Mouse (Mus musculus) right cerebral cortex, postnatal 14 days (tissue): ENCODE results near the gene Rtp1.
A peak's percentile ranks its signal among the peaks of the same experiment; 100 is the strongest.

Experiments used
- DNase-seq: peaks from one replicate; pipeline ENCODE4 v3.0.0; 2022

Gene Rtp1

GRCm38 (mm10) chr16:23428647-23429319 lies at the start of gene Rtp1:
Gene Rtp1 (plus strand): TSS chr16:23429133.
- no peak for DNase-seq

DNA sequence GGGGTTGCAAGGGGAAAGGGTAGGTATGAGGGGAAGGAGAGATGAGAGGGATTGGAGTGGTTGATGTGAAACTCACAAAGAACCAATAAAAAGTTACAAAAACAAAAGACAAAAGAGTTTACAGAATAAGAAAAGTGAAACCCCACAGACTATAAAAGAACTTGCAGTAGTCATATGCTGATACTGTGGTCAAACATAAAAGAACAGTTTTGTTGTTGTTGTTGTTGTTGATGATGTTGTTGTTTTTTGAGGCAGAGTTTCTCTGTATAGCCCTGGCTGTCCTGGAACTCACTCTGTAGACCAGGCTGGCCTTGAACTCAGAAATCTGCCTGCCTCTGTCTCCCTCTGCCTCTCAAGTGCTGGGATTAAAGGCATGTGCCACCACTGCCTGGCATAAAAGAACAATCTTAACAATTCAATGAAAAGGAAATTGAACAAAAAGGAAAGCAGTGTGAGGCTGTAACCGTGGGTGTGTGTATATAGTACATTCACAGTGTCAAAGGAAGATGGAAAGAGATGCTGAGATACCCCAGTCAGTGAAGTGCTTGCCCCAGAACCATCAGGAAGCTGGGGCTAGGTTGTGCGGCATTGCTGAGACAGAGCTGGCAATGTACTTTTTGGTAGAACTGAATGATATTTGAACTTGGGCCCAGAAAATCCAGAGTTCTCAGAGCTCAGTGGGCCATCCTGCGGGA lies 49.2 kb upstream of the Rtp1 start:
- DNase-seq = no peak

DNA sequence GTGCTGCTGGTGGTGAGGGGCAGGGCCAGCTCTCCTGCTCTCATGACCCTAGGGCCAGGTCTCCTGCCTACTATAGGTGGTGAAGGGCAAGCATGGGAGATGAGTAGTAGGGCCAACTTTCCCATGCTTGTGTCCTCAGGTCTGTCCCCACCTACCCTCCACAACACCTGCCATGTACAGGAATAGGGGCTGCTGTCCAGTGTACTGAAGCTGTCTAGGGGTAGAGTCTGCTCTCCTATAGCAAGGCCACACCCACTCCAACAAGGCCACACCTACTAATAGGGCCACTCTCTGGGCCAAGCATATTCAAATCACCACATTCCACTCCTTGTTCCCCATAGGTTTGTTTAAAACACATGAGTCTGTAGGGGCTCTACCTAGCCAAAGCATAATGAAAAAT lies 44.6 kb upstream of the Rtp1 start:
- DNase-seq = no peak

GRCm38 (mm10) chr16:23397931-23398330 lies 31.0 kb upstream of the Rtp1 start:
- no peak for DNase-seq

GRCm38 (mm10) chr16:23401463-23401862 lies 27.5 kb upstream of the Rtp1 start:
- DNase-seq = no peak

DNA sequence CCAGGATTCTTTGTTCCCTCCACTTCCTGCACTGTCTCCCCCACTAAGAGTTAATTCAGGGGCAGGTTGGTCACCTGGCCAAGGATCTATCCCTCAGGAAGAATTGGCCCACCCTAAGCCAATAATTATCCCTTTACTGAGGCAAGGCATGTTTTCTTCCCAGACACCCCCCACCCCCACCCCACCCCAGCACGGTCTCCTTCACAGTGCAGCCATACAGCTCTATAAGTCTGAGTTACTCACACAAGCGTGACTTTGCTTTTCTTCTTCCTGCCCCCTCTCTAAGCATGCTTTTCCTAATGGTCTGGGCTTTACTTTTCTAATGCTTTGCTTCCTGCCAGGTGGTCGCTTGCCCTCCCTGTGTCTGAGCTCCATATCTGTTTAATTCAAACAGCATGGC lies 27.0 kb upstream of the Rtp1 start:
- DNase-seq = no peak

- peak; percentile 78 for DNase-seq
These were observed 25.8 kb upstream of the Rtp1 start for GRCm38 (mm10) chr16:23403008-23403755.

- no peak for DNase-seq
These were observed 16.0 kb upstream of the Rtp1 start for GRCm38 (mm10) chr16:23412930-23413329.

DNA sequence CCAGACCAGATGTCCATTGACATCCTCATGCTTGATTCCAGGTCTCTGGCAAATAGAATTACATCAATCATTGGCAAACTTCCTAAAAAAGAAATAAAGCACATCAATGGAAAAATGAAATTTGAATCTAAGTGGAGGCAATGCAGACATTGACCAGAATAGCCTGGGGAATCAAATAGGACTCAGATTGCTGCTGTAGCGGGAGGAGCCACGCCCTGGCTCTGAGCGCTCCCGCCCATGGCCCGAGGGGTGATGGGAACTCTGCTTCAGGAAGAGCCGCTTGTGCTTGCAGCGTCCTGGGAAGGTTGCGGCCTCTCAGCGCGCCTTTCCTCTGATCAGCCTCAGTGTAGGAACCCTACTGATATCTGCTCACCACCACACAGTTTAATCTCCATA lies 12.7 kb upstream of the Rtp1 start:
- no peak for DNase-seq

- DNase-seq = no peak
These were observed 12.2 kb upstream of the Rtp1 start for GRCm38 (mm10) chr16:23416657-23417293.

- DNase-seq = no peak
These were observed 11.3 kb upstream of the Rtp1 start for GRCm38 (mm10) chr16:23417456-23418240.

DNA sequence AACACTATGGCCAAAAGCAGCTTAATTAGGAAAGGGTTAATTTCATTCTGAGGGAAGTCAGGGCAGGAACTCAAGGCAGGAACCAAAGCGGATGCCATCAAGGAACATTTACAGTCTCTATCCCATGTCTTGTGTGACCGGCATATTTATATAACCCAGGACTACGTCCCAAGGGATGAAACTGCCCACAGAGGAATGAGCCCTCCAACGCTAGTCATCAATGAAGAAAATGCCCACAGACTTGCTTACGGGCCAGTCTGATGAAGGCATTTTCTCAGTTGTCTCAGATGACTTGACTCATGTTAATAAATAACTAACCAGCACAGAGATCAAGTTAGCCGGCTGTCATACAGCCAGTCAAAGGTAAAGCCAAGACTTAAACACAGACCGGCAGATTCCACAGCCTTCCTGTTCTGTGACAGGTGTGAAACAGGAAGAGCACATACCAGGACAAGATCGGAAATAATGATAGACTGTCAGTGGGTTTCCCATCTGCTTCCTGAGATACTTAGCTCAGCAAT lies 9.3 kb upstream of the Rtp1 start:
- no peak for DNase-seq

- DNase-seq = no peak
These were observed 5.1 kb upstream of the Rtp1 start for GRCm38 (mm10) chr16:23423825-23424224.

DNA sequence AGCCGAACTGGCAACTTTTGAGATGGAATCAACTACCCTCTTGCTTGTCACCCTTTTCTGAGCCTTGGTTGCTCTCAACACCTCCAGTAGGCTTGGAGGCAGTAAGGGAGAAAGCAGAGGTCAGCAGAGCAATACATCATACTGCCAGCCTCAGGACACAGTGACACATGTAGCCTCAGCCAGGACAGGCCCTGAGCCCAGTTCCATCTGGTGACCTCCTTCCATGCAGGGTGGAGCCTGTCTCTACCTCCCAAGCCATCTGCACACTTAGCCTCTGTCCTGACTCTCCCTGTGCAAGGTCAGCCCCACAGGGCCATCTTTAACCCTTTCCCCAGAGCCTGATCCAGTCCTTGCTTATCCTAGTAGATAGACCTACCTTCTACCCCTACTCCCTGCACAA lies 1.2 kb upstream of the Rtp1 start:
- no peak for DNase-seq

- no peak for DNase-seq
These were observed 1.1 kb downstream of the Rtp1 start for GRCm38 (mm10) chr16:23429991-23430390.

- no peak for DNase-seq
These were observed 8.7 kb downstream of the Rtp1 start for GRCm38 (mm10) chr16:23437404-23438166.

- DNase-seq = no peak
These were observed 15.3 kb downstream of the Rtp1 start for GRCm38 (mm10) chr16:23444231-23444630.

GRCm38 (mm10) chr16:23449946-23450345 lies 21.0 kb downstream of the Rtp1 start:
- DNase-seq = no peak

- DNase-seq = no peak
These were observed 21.9 kb downstream of the Rtp1 start for GRCm38 (mm10) chr16:23450816-23451215.

DNA sequence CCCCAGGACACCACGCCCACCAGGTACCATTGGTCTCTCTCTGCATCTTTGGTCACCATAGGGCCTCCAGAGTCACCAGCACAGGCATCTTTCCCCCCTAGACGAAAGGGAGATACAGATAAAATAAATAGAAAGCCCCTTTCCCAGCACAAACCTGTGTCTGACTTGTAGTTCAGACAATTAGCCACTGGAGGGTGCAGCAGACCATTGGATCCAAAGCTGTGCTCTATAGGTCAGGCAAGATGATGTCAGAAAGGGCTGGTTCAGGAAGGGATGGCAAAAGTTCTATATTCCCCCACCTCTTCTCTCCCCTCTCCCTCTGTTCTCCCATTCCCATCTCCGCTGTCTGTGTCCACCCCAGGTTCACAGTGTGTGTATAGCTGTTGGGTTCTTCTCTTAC lies 23.5 kb downstream of the Rtp1 start:
- peak; percentile 60 for DNase-seq

DNA sequence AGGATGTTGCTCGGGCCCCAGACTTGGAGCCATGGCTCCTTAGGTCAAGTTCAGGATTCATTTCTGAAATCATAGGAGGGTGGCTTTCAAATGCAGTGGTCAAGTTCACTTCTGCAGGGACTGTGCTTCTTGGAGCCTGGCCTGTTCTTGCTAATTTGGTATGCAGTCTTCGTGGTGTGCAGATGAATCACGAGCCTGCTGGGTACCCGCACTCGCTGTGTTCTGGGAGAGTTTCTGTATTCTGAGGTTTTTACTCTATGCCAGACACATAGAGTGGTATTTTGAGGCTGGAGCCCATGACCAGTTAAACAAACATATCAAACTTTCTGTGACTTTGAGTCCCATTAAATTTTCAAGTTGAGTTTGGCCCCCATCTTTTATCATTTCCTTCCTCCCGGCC lies 25.4 kb downstream of the Rtp1 start:
- DNase-seq = no peak

GRCm38 (mm10) chr16:23456534-23456933 lies 27.6 kb downstream of the Rtp1 start:
- no peak for DNase-seq
